Mouse (Mus musculus) midbrain, embryonic 13.5 days (tissue): ENCODE results near the gene Sacs. TPM values are rescaled to one million over a fixed set of nuclear protein-coding genes. Genes with fewer than 3 reads are reported as not detected.

Experiments used
- ATAC-seq: fragments of 200-750 bp; cut with Nextera tagmentation; 2 replicates; pipeline ENCODE4 v1.8.0; 2017; ENCODE audit warnings: mild to moderate bottlenecking, moderate TSS enrichment, moderate library complexity
- H3K27ac ChIP-seq: fragments of 300-500 bp; sonication (generic); 2 replicates; pipeline ENCODE4 v1.5.1; 2015; ENCODE audit warnings: inconsistent platforms, mild to moderate bottlenecking, moderate library complexity
- H3K27me3 ChIP-seq: fragments of 300-500 bp; sonication (generic); 2 replicates; pipeline ENCODE4 v1.6.1; 2015; ENCODE audit warnings: mild to moderate bottlenecking, inconsistent platforms
- H3K36me3 ChIP-seq: fragments of 300-500 bp; sonication (generic); 2 replicates; pipeline ENCODE4 v1.6.1; 2015; ENCODE audit warnings: mild to moderate bottlenecking, inconsistent platforms
- H3K4me1 ChIP-seq: fragments of 300-500 bp; sonication (generic); replicated peaks from 2 replicates; pipeline ENCODE4 v1.6.1; 2015; ENCODE audit warnings: inconsistent platforms
- H3K4me2 ChIP-seq: fragments of 300-500 bp; sonication (generic); replicated peaks from 2 replicates; pipeline ENCODE4 v1.6.1; 2015; ENCODE audit warnings: moderate library complexity, mild to moderate bottlenecking, inconsistent platforms
- H3K4me3 ChIP-seq: fragments of 300-500 bp; sonication (generic); replicated peaks from 2 replicates; pipeline ENCODE4 v1.5.1; 2015; ENCODE audit warnings: mild to moderate bottlenecking, inconsistent platforms
- H3K9ac ChIP-seq: fragments of 300-500 bp; sonication (generic); replicated peaks from 2 replicates; pipeline ENCODE4 v1.6.1; 2015; ENCODE audit warnings: mild to moderate bottlenecking, inconsistent platforms
- H3K9me3 ChIP-seq: fragments of 300-500 bp; sonication (generic); 2 replicates; pipeline ENCODE4 v1.6.1; 2016; ENCODE audit warnings: mild to moderate bottlenecking, inconsistent platforms
- WGBS: fragments of 180-500 bp; shearing (Covaris S2); methylation state at CpG from one replicate; pipeline ENCODE4 v1.1.7; 2015; 5-methylcytosine and 5-hydroxymethylcytosine counted together
- polyA plus RNA-seq: library from polyadenylated mRNA; unstranded; fragments of >200 nt; fragmentation: Nextera tagmentation; extraction: Ambion mirVana; gene quantifications from 2 replicates; pipeline ENCODE4 v1.2.1, GENCODE M21; 2015

Sacs gene
- polyA plus RNA-seq, 1 experiment from 2014 or later = 7.3 TPM

- Histone ChIP-seq H3K9ac (no peak overlapping the region), H3K36me3 (no peaks in the 10 kb centered on the region), H3K27me3 (no peaks in the 10 kb centered on the region), H3K9me3 (peaks cover 14% of the 10 kb centered on the region; the same call in 1 of the 2 replicates), H3K4me2 (no peak overlapping the region), H3K4me1 (no peaks in the 10 kb centered on the region), H3K4me3 (no peak overlapping the region), H3K27ac (no peak overlapping the region)
- no peak for ATAC-seq
- 88% methylated on average over 3 of the region's 3 CpGs for WGBS
These were observed 108.2 kb downstream of the Sacs start for GRCm38 (mm10) chr14:61246444-61246843.

GRCm38 (mm10) chr14:61252596-61253388, 114.5 kb downstream of the Sacs start:
- no peak overlapping the region for H3K27ac ChIP-seq
- 90% methylated on average over 15 of the region's 15 CpGs for WGBS
- H3K27me3 ChIP-seq = no peaks in the 10 kb centered on the region
- H3K9me3 ChIP-seq = 0 out of 2 replicates have a peak, but pooled peaks cover 9% of the 10 kb centered on the region
- no peaks in the 10 kb centered on the region for H3K4me1 ChIP-seq
- H3K4me3 ChIP-seq = no peak overlapping the region
- H3K4me2 ChIP-seq = no peak overlapping the region
- no peaks in the 10 kb centered on the region for H3K36me3 ChIP-seq
- H3K9ac ChIP-seq = no peak overlapping the region
- no peak for ATAC-seq

- no peak within 1 kb of the TSS for H3K4me2 ChIP-seq
- ATAC-seq = no peak
- H3K27ac ChIP-seq = no peak within 1 kb of the TSS
- no peaks in the 10 kb centered on the region for H3K9me3 ChIP-seq
- H3K9ac ChIP-seq = no peak within 1 kb of the TSS
- no peaks in the 10 kb centered on the region for H3K27me3 ChIP-seq
- 75% methylated on average over 11 of the region's 11 CpGs for WGBS
- H3K36me3 ChIP-seq = no peaks in the 10 kb centered on the region
- H3K4me1 ChIP-seq = no peaks in the 10 kb centered on the region
- no peak within 1 kb of the TSS for H3K4me3 ChIP-seq
These were observed 120.1 kb downstream of the Sacs start, which contains the start of gene Sgcg for GRCm38 (mm10) chr14:61258352-61258751. Gene Sgcg (minus strand): TSS chr14:61258490.

GRCm38 (mm10) chr14:61259084-61259483, 120.8 kb downstream of the Sacs start:
- no peak overlapping the region for H3K4me2 ChIP-seq
- no peak overlapping the region for H3K9ac ChIP-seq
- WGBS = 83% methylated on average over 3 of the region's 3 CpGs
- H3K27me3 ChIP-seq = no peaks in the 10 kb centered on the region
- H3K4me3 ChIP-seq = no peak overlapping the region
- no peak for ATAC-seq
- H3K36me3 ChIP-seq = no peaks in the 10 kb centered on the region
- no peaks in the 10 kb centered on the region for H3K9me3 ChIP-seq
- H3K27ac ChIP-seq = no peak overlapping the region
- no peaks in the 10 kb centered on the region for H3K4me1 ChIP-seq

- Histone ChIP-seq H3K9me3 (no peaks in the 10 kb centered on the region), H3K4me3 (no peak overlapping the region), H3K36me3 (no peaks in the 10 kb centered on the region), H3K27me3 (0 out of 2 replicates have a peak, but pooled peaks cover 6% of the 10 kb centered on the region), H3K4me1 (no peaks in the 10 kb centered on the region), H3K27ac (no peak overlapping the region), H3K4me2 (no peak overlapping the region), H3K9ac (no peak overlapping the region)
- no peak for ATAC-seq
- 65% methylated on average over 5 of the region's 5 CpGs for WGBS
These were observed 129.7 kb downstream of the Sacs start for GRCm38 (mm10) chr14:61267908-61268475.

- peaks cover 33% of the 10 kb centered on the region for H3K27me3 ChIP-seq
- 0 out of 2 replicates have a peak overlapping the region, but pooled peaks have one; percentile 28 for H3K9ac ChIP-seq
- H3K36me3 ChIP-seq = no peaks in the 10 kb centered on the region
- 9% methylated on average over 38 of the region's 38 CpGs for WGBS
- no peak overlapping the region for H3K27ac ChIP-seq
- H3K4me3 ChIP-seq = peak overlapping the region; percentile 25
- no peak for ATAC-seq
- H3K4me2 ChIP-seq = peak overlapping the region; percentile 47
- H3K4me1 ChIP-seq = peaks cover 14% of the 10 kb centered on the region
- H3K9me3 ChIP-seq = no peaks in the 10 kb centered on the region
These were observed 136.3 kb downstream of the Sacs start for GRCm38 (mm10) chr14:61274414-61275198.

GRCm38 (mm10) chr14:61277285-61277684, 139.0 kb downstream of the Sacs start:
- H3K27ac ChIP-seq = no peak overlapping the region
- 46% methylated on average over 1 of the region's 1 CpGs for WGBS
- H3K9ac ChIP-seq = no peak overlapping the region

GRCm38 (mm10) chr14:61278676-61279300, 140.5 kb downstream of the Sacs start:
- Histone ChIP-seq H3K9ac (no peak overlapping the region), H3K27me3 (peaks cover 27% of the 10 kb centered on the region), H3K36me3 (no peaks in the 10 kb centered on the region), H3K27ac (no peak overlapping the region), H3K4me2 (no peak overlapping the region), H3K4me1 (peaks cover 14% of the 10 kb centered on the region), H3K4me3 (no peak overlapping the region), H3K9me3 (no peaks in the 10 kb centered on the region)
- WGBS = 87% methylated on average over 7 of the region's 7 CpGs
- no peak for ATAC-seq

More at GRCm38 (mm10) chr14:61277285-61277684, 139.0 kb downstream of the Sacs start:
- Histone ChIP-seq H3K9me3 (no peaks in the 10 kb centered on the region), H3K36me3 (no peaks in the 10 kb centered on the region), H3K27me3 (peaks cover 27% of the 10 kb centered on the region), H3K4me1 (peaks cover 14% of the 10 kb centered on the region), H3K4me2 (no peak overlapping the region), H3K4me3 (no peak overlapping the region)
- ATAC-seq = no peak

GRCm38 (mm10) chr14:61288606-61289286, 150.5 kb downstream of the Sacs start:
- no peaks in the 10 kb centered on the region for H3K4me1 ChIP-seq
- no peaks in the 10 kb centered on the region for H3K27me3 ChIP-seq
- no peak overlapping the region for H3K4me2 ChIP-seq
- H3K9me3 ChIP-seq = no peaks in the 10 kb centered on the region
- H3K27ac ChIP-seq = no peak overlapping the region
- H3K9ac ChIP-seq = no peak overlapping the region
- H3K36me3 ChIP-seq = no peaks in the 10 kb centered on the region
- WGBS = 73% methylated on average over 19 of the region's 19 CpGs
- ATAC-seq = no peak
- no peak overlapping the region for H3K4me3 ChIP-seq
